Mouse (Mus musculus) lung, embryonic 15.5 days (tissue): Measurements from ENCODE around the gene Pir. TPM values are rescaled to one million over a fixed set of nuclear protein-coding genes. Genes with fewer than 3 reads are reported as not detected.

Experiments used
- ATAC-seq: fragments of 200-750 bp; cut with Nextera tagmentation; 2 replicates; pipeline ENCODE4 v1.8.0; 2017; ENCODE audit warnings: moderate number of reproducible peaks, borderline replicate concordance; ENCODE audit not compliant: low FRiP score, low TSS enrichment; ENCODE audit errors: extremely low read depth
- H3K27ac ChIP-seq: fragments of 300-500 bp; sonication (generic); 2 replicates; pipeline ENCODE4 v1.5.1; 2015; ENCODE audit warnings: moderate library complexity, mild to moderate bottlenecking, inconsistent platforms
- H3K27me3 ChIP-seq: fragments of 300-500 bp; sonication (generic); 2 replicates; pipeline ENCODE4 v1.6.1; 2015; ENCODE audit warnings: inconsistent platforms
- H3K36me3 ChIP-seq: fragments of 300-500 bp; sonication (generic); 2 replicates; pipeline ENCODE4 v1.6.1; 2015; ENCODE audit warnings: inconsistent platforms
- H3K4me1 ChIP-seq: fragments of 300-500 bp; sonication (generic); 2 replicates; pipeline ENCODE4 v1.6.1; 2015; ENCODE audit warnings: inconsistent platforms
- H3K4me2 ChIP-seq: fragments of 300-500 bp; sonication (generic); 2 replicates; pipeline ENCODE4 v1.6.1; 2015; ENCODE audit warnings: inconsistent platforms, mild to moderate bottlenecking, moderate library complexity
- H3K4me3 ChIP-seq: fragments of 300-500 bp; sonication (generic); 2 replicates; pipeline ENCODE4 v1.5.1; 2015; ENCODE audit warnings: mild to moderate bottlenecking, inconsistent platforms
- H3K9ac ChIP-seq: fragments of 300-500 bp; sonication (generic); 2 replicates; pipeline ENCODE4 v1.6.1; 2015; ENCODE audit warnings: inconsistent platforms
- H3K9me3 ChIP-seq: fragments of 300-500 bp; sonication (generic); 2 replicates; pipeline ENCODE4 v1.6.1; 2016; ENCODE audit warnings: inconsistent platforms
- WGBS: fragments of 180-500 bp; shearing (Covaris S2); methylation state at CpG from one replicate; pipeline ENCODE4 v1.1.7; 2015; 5-methylcytosine and 5-hydroxymethylcytosine counted together
- polyA plus RNA-seq: library from polyadenylated mRNA; unstranded; fragments of >200 nt; fragmentation: Nextera tagmentation; extraction: Ambion mirVana; gene quantifications from 2 replicates; pipeline ENCODE4 v1.2.1, GENCODE M21; 2015

Gene Pir
- polyA plus RNA-seq: 14.1 and 16.7 TPM in 2 replicates

DNA sequence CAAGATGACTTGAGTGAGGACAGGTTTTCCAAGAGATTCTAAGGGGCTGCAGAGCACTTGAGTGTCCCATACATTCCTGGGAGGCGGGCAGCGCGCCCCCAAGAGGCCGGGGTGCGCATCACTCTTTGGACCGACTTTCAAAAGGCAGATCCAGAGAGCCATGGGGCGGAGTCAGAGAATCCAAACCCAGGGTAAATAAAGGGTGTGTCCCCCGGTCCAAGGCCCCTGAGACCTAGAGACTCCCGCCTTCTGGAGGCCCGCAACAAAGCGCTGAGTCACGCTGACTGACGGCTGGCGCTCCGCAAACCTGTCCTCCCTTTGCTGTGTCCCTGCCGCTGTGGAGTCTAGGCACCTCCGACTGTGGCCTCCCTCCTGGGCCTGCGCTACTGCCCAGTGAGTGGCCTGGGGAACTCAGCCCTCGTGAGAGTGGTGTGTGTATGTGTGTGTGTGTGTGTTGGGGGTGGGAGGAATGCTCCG lies at the start of gene Pir:
Pir (plus strand) TSS at position 87 of the 477 bp plus-strand sequence.
- Histone ChIP-seq H3K27ac (no peak within 1 kb of the TSS; the same call in 1 of the 2 replicates), H3K4me1 (no peaks in the 10 kb centered on the region), H3K27me3 (peaks cover 6% of the 10 kb centered on the region; the same call in 1 of the 2 replicates), H3K9ac (0 out of 2 replicates have a peak within 1 kb of the TSS, but pooled peaks have one; percentile 27), H3K9me3 (no peaks in the 10 kb centered on the region), H3K4me2 (peak within 1 kb of the TSS; percentile 53), H3K4me3 (peak within 1 kb of the TSS; percentile 37), H3K36me3 (no peaks in the 10 kb centered on the region)
- ATAC-seq: peak; percentile 87
- WGBS: 12% methylated on average over 20 of the region's 20 CpGs

DNA sequence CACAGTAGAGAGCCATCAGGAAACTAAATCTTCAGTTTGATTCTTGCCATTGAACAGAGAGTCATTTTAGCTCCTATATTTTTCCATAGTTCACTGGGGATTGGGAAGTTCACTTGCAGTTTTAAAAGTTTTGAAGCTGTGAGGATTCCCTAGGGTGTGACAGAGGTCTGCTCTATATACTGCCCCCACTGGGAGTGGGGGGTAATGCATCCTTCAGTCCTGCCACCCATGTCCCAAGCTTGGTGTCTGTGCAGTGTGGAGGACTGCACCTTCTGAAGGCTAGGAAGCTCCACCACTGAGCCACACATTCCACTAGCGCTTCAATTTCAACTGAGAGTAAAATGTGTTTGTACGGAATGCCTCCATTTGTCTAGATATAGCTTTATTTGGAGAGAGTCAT lies 47.2 kb upstream of the Pir start:
- no peaks in the 10 kb centered on the region for H3K27me3 ChIP-seq
- ATAC-seq: no peak
- no peak overlapping the region for H3K27ac ChIP-seq
- H3K36me3 ChIP-seq: no peaks in the 10 kb centered on the region
- no peaks in the 10 kb centered on the region for H3K4me1 ChIP-seq
- H3K9me3 ChIP-seq: no peaks in the 10 kb centered on the region
- H3K4me3 ChIP-seq: no peak overlapping the region
- no peak overlapping the region for H3K9ac ChIP-seq
- 70% methylated on average over 2 of the region's 2 CpGs for WGBS
- H3K4me2 ChIP-seq: no peak overlapping the region

DNA sequence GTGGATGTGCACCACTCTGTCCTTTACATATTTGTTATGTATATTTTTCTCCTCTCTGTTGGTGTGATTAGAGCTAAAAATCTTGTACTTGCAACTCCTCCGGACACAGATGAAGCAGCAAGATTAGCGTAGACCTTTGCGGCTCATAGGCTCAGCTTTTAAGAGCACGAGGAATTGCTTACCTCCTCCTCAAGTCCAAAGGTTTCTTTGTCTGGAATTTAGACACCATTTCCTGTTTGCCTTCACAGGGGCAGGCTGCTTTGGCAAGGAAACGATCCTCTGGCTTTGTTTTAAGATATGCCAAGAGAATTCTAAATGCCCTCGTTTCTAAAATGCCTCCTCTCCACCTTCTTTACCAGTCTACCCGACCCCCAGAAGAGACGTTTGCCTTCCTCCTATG lies 35.8 kb upstream of the Pir start:
- Histone ChIP-seq H3K4me3 (no peak overlapping the region), H3K9ac (no peak overlapping the region), H3K9me3 (no peaks in the 10 kb centered on the region), H3K27ac (0 out of 2 replicates have a peak overlapping the region, but pooled peaks have one; percentile 10), H3K36me3 (no peaks in the 10 kb centered on the region), H3K4me1 (no peaks in the 10 kb centered on the region), H3K4me2 (no peak overlapping the region), H3K27me3 (no peaks in the 10 kb centered on the region)
- ATAC-seq: no peak
- 42% methylated on average over 8 of the region's 8 CpGs for WGBS

DNA sequence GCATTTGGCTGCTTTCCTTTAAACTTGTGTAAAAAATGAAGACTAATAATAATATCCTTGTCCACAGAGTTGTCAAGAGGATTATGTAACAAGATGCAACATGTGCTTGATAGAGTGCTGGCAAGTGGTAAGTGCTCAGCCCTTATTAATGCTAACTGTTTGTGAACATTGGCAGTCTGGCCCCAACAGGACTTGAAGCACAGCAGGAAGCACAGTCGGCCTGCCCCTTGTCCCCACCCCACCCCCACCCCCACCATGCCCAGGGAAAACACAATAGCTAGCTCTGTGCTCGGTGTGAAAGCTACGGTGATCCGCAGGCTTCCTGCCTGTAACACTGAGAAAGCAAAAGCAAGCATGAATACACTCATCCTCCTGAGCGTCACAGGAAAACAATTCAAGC lies 23.5 kb upstream of the Pir start:
- peak; percentile 62; the same call in 1 of the 2 replicates for ATAC-seq
- H3K27me3 ChIP-seq: no peaks in the 10 kb centered on the region
- no peak overlapping the region for H3K4me3 ChIP-seq
- H3K9me3 ChIP-seq: no peaks in the 10 kb centered on the region
- no peak overlapping the region for H3K27ac ChIP-seq
- 0 out of 2 replicates have a peak, but pooled peaks cover 2% of the 10 kb centered on the region for H3K4me1 ChIP-seq
- WGBS: 16% methylated on average over 5 of the region's 5 CpGs
- no peak overlapping the region for H3K9ac ChIP-seq
- H3K36me3 ChIP-seq: no peaks in the 10 kb centered on the region
- H3K4me2 ChIP-seq: no peak overlapping the region; the same call in 1 of the 2 replicates

DNA sequence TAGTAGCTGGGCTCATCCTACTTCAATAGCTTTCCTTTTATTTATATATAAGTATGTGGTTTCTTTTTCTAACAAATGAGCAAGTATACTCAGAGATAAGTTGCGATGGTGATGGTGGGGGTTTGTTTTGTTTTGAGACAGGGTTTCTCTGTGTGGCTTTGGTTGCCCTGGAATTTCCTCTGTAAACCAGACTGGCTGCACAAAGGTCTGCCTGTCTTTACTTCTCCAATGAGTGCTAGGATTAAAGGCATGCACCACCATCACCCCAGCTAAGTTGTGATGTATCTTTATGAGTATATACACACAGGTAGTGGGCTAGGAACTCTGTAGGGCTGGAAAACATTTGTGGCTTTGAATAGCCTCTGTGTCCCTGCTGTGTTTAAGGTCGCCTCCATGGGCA lies 22.4 kb upstream of the Pir start:
- no peaks in the 10 kb centered on the region for H3K27me3 ChIP-seq
- H3K4me1 ChIP-seq: 0 out of 2 replicates have a peak, but pooled peaks cover 2% of the 10 kb centered on the region
- H3K36me3 ChIP-seq: no peaks in the 10 kb centered on the region
- WGBS: 46% methylated on average over 2 of the region's 2 CpGs
- ATAC-seq: no peak
- no peak overlapping the region for H3K4me3 ChIP-seq
- H3K9ac ChIP-seq: no peak overlapping the region
- H3K27ac ChIP-seq: no peak overlapping the region
- H3K4me2 ChIP-seq: no peak overlapping the region
- no peaks in the 10 kb centered on the region for H3K9me3 ChIP-seq

DNA sequence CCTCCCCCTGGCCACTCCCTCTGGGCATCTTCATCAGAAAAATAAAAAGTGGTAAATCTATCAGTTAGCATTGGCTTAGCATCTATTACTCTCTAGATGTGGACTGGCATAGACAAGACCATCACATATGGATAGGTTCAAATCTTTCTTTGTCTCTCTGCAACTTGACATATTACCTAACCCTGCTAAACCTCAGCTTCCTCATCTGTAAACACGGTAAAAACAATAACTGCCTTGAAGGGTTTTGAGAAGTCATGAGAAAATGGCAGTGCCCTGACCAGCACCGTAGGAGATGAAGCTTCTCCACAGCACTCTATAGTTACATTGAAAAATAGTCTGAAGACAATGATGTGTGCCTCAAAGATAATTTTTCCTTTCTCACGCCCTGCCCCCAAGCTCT lies 12.6 kb upstream of the Pir start:
- 71% methylated on average over 3 of the region's 3 CpGs for WGBS
- Histone ChIP-seq H3K36me3 (no peaks in the 10 kb centered on the region), H3K27ac (no peak overlapping the region), H3K9me3 (no peaks in the 10 kb centered on the region), H3K9ac (no peak overlapping the region), H3K4me3 (no peak overlapping the region), H3K4me2 (no peak overlapping the region), H3K4me1 (no peaks in the 10 kb centered on the region), H3K27me3 (peaks cover 3% of the 10 kb centered on the region; the same call in 1 of the 2 replicates)
- no peak for ATAC-seq

DNA sequence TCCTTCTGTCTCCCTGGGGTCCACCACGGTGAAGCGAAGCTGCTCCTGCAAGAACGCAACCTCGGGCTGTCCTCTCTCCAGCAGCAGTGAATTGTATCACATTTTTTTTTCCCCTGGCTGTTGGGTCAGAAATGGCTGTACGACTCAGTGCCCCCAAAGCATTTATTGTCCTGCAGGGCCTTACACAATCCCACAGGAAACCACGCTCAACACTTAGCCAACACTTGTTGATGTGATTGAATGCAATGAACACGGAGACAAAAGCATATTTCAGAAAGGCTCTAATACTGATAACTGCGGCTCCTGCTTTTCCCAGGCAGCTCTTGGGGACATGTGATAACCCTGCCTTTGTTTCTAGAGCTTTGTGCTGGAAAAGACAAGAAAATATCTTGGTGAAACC lies 11.1 kb upstream of the Pir start, which contains the start of gene Bmx:
Bmx (minus strand) TSS at position 137 of the 400 bp plus-strand sequence.
- H3K27me3 ChIP-seq: peaks cover 3% of the 10 kb centered on the region; the same call in 1 of the 2 replicates
- no peak within 1 kb of the TSS for H3K27ac ChIP-seq
- H3K9me3 ChIP-seq: no peaks in the 10 kb centered on the region
- no peak within 1 kb of the TSS for H3K9ac ChIP-seq
- 51% methylated on average over 8 of the region's 8 CpGs for WGBS
- no peak for ATAC-seq
- no peaks in the 10 kb centered on the region for H3K36me3 ChIP-seq
- H3K4me3 ChIP-seq: no peak within 1 kb of the TSS
- no peak within 1 kb of the TSS for H3K4me2 ChIP-seq
- no peaks in the 10 kb centered on the region for H3K4me1 ChIP-seq

DNA sequence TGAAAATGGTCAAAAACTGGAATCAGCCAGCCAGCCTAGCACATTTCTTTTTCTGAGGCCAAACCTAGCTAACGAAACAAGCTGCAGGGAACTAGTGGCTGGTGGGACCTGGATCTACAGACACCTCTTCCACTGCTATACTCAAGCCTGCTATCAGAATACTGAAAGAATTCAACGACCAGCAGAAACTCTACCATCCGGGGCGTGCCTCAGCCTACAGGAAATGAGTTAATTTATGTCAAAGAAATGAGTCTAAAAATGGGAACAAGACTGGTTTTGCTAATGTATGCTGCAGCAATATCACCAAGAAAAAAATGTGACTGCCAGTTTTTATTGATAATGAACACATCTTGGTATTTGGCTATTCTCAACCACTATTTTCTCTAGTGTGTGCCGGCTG lies 10.5 kb upstream of the Pir start:
- H3K4me3 ChIP-seq: no peak overlapping the region
- 65% methylated on average over 5 of the region's 5 CpGs for WGBS
- no peak overlapping the region for H3K27ac ChIP-seq
- no peaks in the 10 kb centered on the region for H3K9me3 ChIP-seq
- no peaks in the 10 kb centered on the region for H3K36me3 ChIP-seq
- H3K27me3 ChIP-seq: peaks cover 3% of the 10 kb centered on the region; the same call in 1 of the 2 replicates
- no peak for ATAC-seq
- H3K9ac ChIP-seq: no peak overlapping the region
- H3K4me1 ChIP-seq: no peaks in the 10 kb centered on the region
- no peak overlapping the region for H3K4me2 ChIP-seq

DNA sequence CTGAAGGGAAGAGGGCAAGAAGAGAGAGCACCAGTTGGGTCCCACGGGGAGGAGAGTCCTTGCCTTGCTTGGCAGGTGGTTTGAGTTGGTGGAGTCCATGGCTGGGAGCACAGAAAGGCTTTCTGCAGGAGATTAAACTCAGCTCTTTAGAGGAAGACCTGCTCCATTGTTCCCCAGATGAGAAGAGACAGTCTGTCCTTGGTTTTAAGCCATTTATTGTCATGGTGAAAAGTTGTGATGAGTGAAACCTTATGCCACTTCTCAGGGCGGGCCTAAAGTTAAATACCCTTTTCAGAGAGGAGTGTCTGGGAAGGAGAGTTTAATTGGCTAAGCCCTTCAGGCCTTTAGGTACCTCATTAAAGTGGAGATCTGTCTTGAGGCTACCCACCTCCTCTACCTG lies 6.9 kb upstream of the Pir start:
- Histone ChIP-seq H3K4me2 (no peak overlapping the region), H3K4me1 (no peaks in the 10 kb centered on the region), H3K4me3 (no peak overlapping the region), H3K27ac (no peak overlapping the region), H3K9me3 (no peaks in the 10 kb centered on the region), H3K27me3 (peaks cover 3% of the 10 kb centered on the region; the same call in 1 of the 2 replicates), H3K36me3 (no peaks in the 10 kb centered on the region), H3K9ac (no peak overlapping the region)
- 60% methylated on average over 2 of the region's 2 CpGs for WGBS
- ATAC-seq: no peak

DNA sequence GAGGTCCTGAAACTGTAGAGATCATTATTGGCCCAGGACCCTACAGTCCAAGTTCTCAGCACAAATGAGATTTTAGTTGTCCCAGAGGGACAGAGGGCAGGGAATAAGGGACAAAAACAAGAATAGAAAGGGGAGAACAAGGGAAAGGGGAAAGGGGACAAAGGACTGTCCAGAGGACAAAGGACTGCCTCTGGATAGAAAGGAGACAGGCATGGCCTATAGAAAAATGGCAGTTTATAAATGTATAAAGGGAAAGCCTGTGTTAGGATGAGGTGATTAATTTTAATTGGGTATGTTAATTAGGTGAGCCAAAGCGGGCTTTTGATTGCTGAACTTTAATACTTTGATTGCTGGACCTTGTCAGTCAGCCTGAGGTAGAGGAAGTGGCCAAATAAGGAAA lies 4.3 kb upstream of the Pir start:
- WGBS: 65% methylated on average over 1 of the region's 1 CpGs
- Histone ChIP-seq H3K4me1 (no peaks in the 10 kb centered on the region), H3K27ac (no peak overlapping the region), H3K4me2 (no peak overlapping the region), H3K4me3 (no peak overlapping the region), H3K9me3 (no peaks in the 10 kb centered on the region), H3K27me3 (peaks cover 3% of the 10 kb centered on the region; the same call in 1 of the 2 replicates), H3K9ac (no peak overlapping the region), H3K36me3 (no peaks in the 10 kb centered on the region)
- no peak for ATAC-seq

DNA sequence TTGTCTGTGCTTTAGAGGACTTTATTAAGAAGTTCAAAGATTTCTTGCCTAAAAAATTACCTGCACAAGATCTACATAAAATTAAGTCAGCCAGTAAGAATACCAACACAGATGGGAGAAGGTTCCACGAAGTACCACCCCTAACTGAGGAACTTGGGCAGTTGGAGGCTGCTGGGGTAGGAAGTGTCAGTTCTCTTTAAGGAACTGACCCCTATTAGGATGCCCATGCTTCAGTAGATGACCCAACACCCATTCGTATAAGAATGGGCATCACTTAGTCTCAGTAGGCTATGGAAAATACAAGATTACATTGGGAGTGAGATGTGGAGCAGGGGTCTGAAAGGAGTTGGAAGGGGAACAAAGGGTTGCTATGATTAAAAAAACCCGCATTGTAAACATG lies 1.4 kb downstream of the Pir start:
- H3K36me3 ChIP-seq: no peaks in the 10 kb centered on the region
- WGBS: 85% methylated on average over 3 of the region's 3 CpGs
- no peaks in the 10 kb centered on the region for H3K4me1 ChIP-seq
- no peak overlapping the region for H3K9ac ChIP-seq
- peaks cover 6% of the 10 kb centered on the region; the same call in 1 of the 2 replicates for H3K27me3 ChIP-seq
- H3K27ac ChIP-seq: no peak overlapping the region
- no peaks in the 10 kb centered on the region for H3K9me3 ChIP-seq
- no peak for ATAC-seq
- H3K4me3 ChIP-seq: no peak overlapping the region
- no peak overlapping the region for H3K4me2 ChIP-seq

DNA sequence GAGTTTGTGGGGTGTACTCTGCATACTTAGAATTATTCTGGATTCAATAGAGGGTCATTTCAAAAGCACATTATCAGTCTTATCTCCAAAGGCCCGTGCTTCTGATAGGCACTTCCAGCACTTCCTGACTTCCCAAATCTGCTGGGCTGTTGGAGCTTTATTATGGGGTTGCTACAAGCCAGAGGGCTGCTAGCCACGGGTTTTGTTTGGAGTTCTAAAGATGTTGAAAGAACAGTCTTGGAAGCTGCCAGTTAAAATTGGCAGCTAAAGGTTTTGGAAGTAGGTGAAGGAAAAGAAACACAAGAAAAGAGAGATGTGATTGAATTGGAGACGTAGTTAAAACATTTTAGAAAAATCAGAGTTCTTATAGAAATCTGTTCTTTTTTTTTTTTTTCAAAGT lies 6.4 kb downstream of the Pir start:
- Histone ChIP-seq H3K27me3 (peaks cover 6% of the 10 kb centered on the region; the same call in 1 of the 2 replicates), H3K4me1 (no peaks in the 10 kb centered on the region), H3K9me3 (no peaks in the 10 kb centered on the region), H3K4me2 (no peak overlapping the region), H3K4me3 (no peak overlapping the region), H3K27ac (no peak overlapping the region), H3K36me3 (no peaks in the 10 kb centered on the region), H3K9ac (no peak overlapping the region)
- 30% methylated on average over 3 of the region's 3 CpGs for WGBS
- ATAC-seq: no peak
